Mouse (Mus musculus): ENCODE data around the gene Dpp6.

DNA sequence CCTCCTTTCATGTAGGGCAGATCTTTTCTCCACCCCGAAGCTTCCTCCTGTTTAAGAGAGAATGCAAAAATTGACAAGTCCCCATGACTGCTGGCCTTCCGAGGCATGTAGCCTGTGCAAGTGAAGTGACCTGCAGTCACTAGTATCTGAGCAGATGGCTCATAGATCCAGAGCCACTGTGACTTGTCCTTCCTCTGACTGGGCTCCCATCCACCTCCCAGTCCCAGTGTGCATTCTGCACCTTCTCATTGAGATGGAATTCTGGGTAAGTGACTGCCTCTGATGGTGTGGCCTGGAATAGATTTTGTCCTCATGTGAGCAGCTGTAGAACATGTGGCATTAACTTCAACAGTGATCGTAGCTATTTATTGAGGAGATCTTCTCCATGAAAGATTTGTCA lies 430.8 kb downstream of the Dpp6 start:
- TF ChIP-seq CTCF (IDR thresholded peaks at IDR 0.05) (no peak), POLR2A (IDR thresholded peaks at IDR 0.05; ENCODE audit: insufficient read depth, low read depth, low read length) (no peak), EP300 (IDR thresholded peaks at IDR 0.05; ENCODE audit: insufficient read depth, low read depth, low read length) (no peak)
